Mouse (Mus musculus) lung, adult 2 months (tissue): ENCODE results near the gene Pptc7. TPM values are rescaled to one million over a fixed set of nuclear protein-coding genes. Genes with fewer than 3 reads are reported as not detected.

ENCODE experiments used
- DNase-seq: peaks from one replicate; pipeline ENCODE4 v3.0.0; 2022
- H3K4me1 ChIP-seq: fragments of 200-500 bp; 2 replicates; pipeline ENCODE4 v1.6.1; 2011; ENCODE audit warnings: low read length; ENCODE audit not compliant: control insufficient read depth, insufficient read depth
- H3K4me3 ChIP-seq: fragments of 200-500 bp; replicated peaks from 2 replicates; pipeline ENCODE3; 2011; ENCODE audit warnings: low read depth, mild to moderate bottlenecking, control low read depth, low read length; ENCODE audit errors: extremely low read depth
- CTCF ChIP-seq: fragments of 200-500 bp; IDR thresholded peaks from 2 replicates; pipeline ENCODE4 v1.5.1; 2011; ENCODE audit warnings: mild to moderate bottlenecking, low read length, control low read depth; ENCODE audit not compliant: insufficient read depth
- POLR2A ChIP-seq: fragments of 200-500 bp; IDR thresholded peaks from 2 replicates; pipeline ENCODE4 v1.6.1; 2011; ENCODE audit warnings: low read depth, mild to moderate bottlenecking, control low read depth, low read length, borderline replicate concordance; ENCODE audit errors: extremely low read depth
- WGBS: fragments of 180-500 bp; shearing (Covaris S2); methylation state at CpG from one replicate; pipeline ENCODE4 v1.1.7; 2018; 5-methylcytosine and 5-hydroxymethylcytosine counted together
- polyA plus RNA-seq: library from polyadenylated mRNA; depleted of rRNA; stranded (reverse); fragments of >200 nt; gene quantifications from 2 replicates; pipeline ENCODE4 v1.2.3, GENCODE M21; 2012

Pptc7 gene
- polyA plus RNA-seq, 1 experiment, result 35.3 TPM

GRCm38 (mm10) chr5:122293131-122293530, 9.0 kb downstream of the Pptc7 start:
- DNase-seq, result no peak
- 71% methylated on average over 6 of the region's 6 CpGs for WGBS
- TF ChIP-seq CTCF (no peak), POLR2A (no peak)
- H3K4me3 ChIP-seq, result no peak overlapping the region
- peaks cover 14% of the 10 kb centered on the region for H3K4me1 ChIP-seq

DNA sequence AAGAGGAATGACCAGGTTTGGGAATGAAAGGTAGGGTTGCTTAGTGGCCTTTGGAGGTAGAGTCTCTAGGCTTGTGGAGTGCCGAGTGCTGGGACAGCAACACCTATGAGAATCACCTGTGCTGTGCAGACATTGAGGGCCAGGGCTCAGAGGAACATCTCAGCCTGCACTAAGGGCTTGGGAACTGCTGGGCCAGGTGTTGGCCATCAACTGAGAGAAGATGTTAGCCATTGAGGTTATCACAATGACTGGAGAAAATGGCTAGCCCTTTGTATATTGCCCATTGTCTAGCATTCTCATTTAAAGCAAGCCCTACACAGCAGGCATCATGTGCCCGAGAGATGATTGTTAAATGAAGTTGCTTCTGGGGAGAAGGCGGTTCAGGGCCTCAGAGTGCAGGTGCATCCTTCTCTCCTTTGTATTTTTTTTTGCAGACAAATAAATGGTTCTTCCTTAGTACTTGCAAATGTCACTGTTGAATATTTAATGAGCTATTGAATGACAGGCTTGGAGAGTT, 10.1 kb downstream of the Pptc7 start:
- TF ChIP-seq CTCF, result no peak
- no peak for TF ChIP-seq POLR2A
- peaks cover 10% of the 10 kb centered on the region for H3K4me1 ChIP-seq
- H3K4me3 ChIP-seq, result no peak overlapping the region
- WGBS, result 86% methylated on average over 3 of the region's 3 CpGs
- DNase-seq, result no peak

GRCm38 (mm10) chr5:122295113-122295935, 11.2 kb downstream of the Pptc7 start:
- peaks cover 12% of the 10 kb centered on the region for H3K4me1 ChIP-seq
- H3K4me3 ChIP-seq, result no peak overlapping the region
- TF ChIP-seq CTCF (no peak), POLR2A (no peak)
- WGBS, result 65% methylated on average over 14 of the region's 14 CpGs
- no peak for DNase-seq

DNA sequence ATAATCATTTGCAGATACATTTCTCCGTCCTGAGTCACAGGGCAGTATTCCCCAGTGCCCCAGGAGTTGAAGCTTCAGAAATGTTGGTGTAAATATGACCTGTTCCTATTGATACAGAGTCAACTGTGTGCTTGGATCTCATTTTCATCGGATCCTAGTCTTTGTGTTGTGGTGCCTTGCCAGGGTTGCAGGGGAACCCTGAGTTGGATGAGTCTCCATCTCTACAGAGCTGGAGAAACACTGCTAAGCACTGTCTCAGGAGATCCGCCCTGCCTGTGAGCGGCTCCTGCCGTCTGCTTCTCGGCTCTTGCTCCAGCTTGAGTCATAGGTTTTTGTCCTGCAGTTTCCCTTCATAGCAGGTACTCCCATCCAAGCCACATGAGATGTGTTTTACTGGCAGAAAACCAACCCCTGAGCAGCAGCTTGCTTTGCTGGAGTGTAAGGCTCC, 15.9 kb downstream of the Pptc7 start:
- 84% methylated on average over 6 of the region's 6 CpGs for WGBS
- no peak for DNase-seq
- TF ChIP-seq POLR2A (no peak), CTCF (no peak)
- H3K4me3 ChIP-seq, result no peak overlapping the region
- peaks cover 38% of the 10 kb centered on the region for H3K4me1 ChIP-seq

DNA sequence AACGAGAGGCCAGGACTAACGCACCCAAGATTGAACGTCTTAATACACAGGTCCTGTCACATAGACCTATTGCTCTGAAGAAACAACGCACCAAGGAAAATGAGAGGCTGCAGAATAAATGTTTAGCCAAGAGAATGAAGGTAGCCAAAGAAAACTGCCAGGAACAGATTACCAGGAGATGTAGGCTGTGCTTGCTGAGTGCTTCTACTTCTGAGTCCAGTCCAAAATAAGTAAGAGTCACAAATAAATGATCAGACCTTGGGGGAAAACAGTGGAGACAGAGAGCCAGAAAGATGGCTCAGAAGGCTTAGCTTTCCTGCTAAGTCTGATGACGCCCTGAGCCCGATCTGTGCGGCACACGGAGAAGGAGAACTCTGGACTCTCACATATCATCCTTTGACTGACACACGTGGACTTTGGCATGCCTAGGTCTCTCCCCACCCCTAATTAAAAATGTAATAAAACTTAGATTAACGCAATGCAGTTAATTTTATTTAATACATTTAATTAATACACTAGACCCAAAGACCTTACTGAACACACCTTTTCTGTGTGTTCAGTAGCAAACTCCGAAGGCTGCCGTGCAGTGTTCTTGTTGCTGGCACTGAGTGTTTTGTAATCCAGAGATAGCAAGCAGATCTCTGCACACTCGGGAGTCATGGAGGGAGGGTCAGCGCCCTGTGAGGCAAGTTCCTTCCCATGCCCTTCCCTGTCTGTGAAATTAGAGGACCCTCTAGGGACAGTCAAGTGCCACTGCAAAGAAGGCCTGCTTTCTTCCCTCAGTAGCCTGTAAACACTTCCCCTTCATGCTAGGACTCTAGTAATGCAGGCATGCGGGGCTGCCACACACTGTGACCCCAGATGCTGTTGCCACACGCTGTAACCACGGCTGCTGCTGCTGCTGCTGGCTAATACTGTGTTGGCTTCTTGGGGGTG, 18.9 kb downstream of the Pptc7 start:
- 61% methylated on average over 17 of the region's 17 CpGs for WGBS
- peaks cover 34% of the 10 kb centered on the region for H3K4me1 ChIP-seq
- no peak overlapping the region for H3K4me3 ChIP-seq
- no peak for DNase-seq
- TF ChIP-seq CTCF (no peak), POLR2A (no peak)

GRCm38 (mm10) chr5:122303937-122304336, 19.8 kb downstream of the Pptc7 start:
- WGBS, result 56% methylated on average over 7 of the region's 7 CpGs
- H3K4me1 ChIP-seq, result peaks cover 34% of the 10 kb centered on the region
- DNase-seq, result no peak
- no peak for TF ChIP-seq POLR2A
- no peak for TF ChIP-seq CTCF
- H3K4me3 ChIP-seq, result no peak overlapping the region

DNA sequence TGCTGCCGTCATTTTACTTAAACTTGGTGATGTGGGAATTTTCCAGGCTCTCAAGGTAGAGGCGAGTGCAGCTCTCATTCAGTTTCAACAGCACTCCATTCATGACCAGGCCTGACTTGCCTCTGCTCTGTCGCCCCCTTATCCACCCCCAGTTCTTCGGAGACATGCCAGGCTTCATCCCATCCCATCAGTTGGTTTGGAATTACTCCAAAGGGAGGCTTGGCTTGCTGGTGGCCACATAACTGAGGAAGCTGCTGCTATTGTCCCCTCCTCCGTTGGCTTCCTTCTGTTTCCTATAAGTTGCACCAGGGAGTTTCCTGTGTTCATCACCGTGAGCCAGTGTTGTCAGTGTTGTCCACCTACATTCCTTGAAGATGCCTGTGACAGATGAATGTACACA, 20.4 kb downstream of the Pptc7 start:
- 32% methylated on average over 6 of the region's 6 CpGs for WGBS
- DNase-seq, result no peak

GRCm38 (mm10) chr5:122305472-122305871, 21.3 kb downstream of the Pptc7 start:
- WGBS, result 87% methylated on average over 7 of the region's 7 CpGs
- TF ChIP-seq POLR2A (no peak), CTCF (no peak)
- Histone ChIP-seq H3K4me1 (peaks cover 32% of the 10 kb centered on the region), H3K4me3 (no peak overlapping the region)
- DNase-seq, result no peak

More for the DNA sequence above, 20.4 kb downstream of the Pptc7 start:
- Histone ChIP-seq H3K4me3 (no peak overlapping the region), H3K4me1 (peaks cover 34% of the 10 kb centered on the region)
- TF ChIP-seq CTCF (no peak), POLR2A (no peak)

DNA sequence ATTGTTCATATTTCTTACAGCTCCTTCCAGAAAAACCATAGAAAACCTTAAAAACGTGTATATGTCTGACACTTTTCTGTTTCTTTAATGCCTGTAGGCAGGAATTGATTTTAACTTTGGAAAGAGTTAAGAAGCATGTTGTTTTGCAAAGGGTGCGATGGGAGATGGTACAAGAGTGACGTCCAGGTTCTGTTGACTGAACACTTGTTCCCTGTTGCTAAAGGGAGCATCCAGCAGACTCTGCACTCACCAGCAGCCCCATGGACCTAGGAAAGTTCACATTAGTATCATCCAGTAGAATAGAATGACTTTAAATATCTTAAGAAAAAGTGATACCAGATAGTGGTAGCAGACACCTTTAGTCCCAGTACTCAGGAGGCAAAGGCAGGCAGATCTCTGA, 22.4 kb downstream of the Pptc7 start:
- no peak overlapping the region for H3K4me3 ChIP-seq
- WGBS, result 85% methylated on average over 3 of the region's 3 CpGs
- H3K4me1 ChIP-seq, result peaks cover 32% of the 10 kb centered on the region
- DNase-seq, result no peak
- TF ChIP-seq CTCF (no peak), POLR2A (no peak)

- WGBS, result 70% methylated on average over 8 of the region's 8 CpGs
- TF ChIP-seq CTCF (no peak), POLR2A (no peak)
- no peak for DNase-seq
- H3K4me1 ChIP-seq, result peaks cover 13% of the 10 kb centered on the region
- no peak overlapping the region for H3K4me3 ChIP-seq
These were observed 26.5 kb downstream of the Pptc7 start for GRCm38 (mm10) chr5:122310699-122311098.
